Mouse (Mus musculus) midbrain, embryonic 15.5 days (tissue): ENCODE measurements at regions not wholly inside any gene's neighbourhood (a gene's known extent, or its start where the extent isn't known, plus 50 kb on each side); places are given as distances from the start of the nearest gene placed in this dataset.

Experiments used
- ATAC-seq: fragments of 200-750 bp; cut with Nextera tagmentation; replicated peaks from 2 replicates; pipeline ENCODE4 v1.8.0; 2017; ENCODE audit warnings: moderate TSS enrichment
- H3K27ac ChIP-seq: fragments of 300-500 bp; sonication (generic); 2 replicates; pipeline ENCODE4 v1.5.1; 2015; ENCODE audit warnings: mild to moderate bottlenecking, inconsistent platforms
- H3K27me3 ChIP-seq: fragments of 300-500 bp; sonication (generic); replicated peaks from 2 replicates; pipeline ENCODE4 v1.6.1; 2015; ENCODE audit warnings: inconsistent platforms
- H3K36me3 ChIP-seq: fragments of 300-500 bp; sonication (generic); replicated peaks from 2 replicates; pipeline ENCODE4 v1.6.1; 2015; ENCODE audit warnings: inconsistent platforms
- H3K4me1 ChIP-seq: fragments of 300-500 bp; sonication (generic); 2 replicates; pipeline ENCODE4 v1.6.1; 2015; ENCODE audit warnings: inconsistent platforms
- H3K4me2 ChIP-seq: fragments of 300-500 bp; sonication (generic); 2 replicates; pipeline ENCODE4 v1.6.1; 2015; ENCODE audit warnings: inconsistent platforms, mild to moderate bottlenecking, moderate library complexity
- H3K4me3 ChIP-seq: fragments of 300-500 bp; sonication (generic); 2 replicates; pipeline ENCODE4 v1.5.1; 2015; ENCODE audit warnings: mild to moderate bottlenecking, inconsistent platforms
- H3K9ac ChIP-seq: fragments of 300-500 bp; sonication (generic); 2 replicates; pipeline ENCODE4 v1.6.1; 2015; ENCODE audit warnings: mild to moderate bottlenecking, inconsistent platforms
- H3K9me3 ChIP-seq: fragments of 300-500 bp; sonication (generic); 2 replicates; pipeline ENCODE4 v1.6.1; 2016; ENCODE audit warnings: inconsistent platforms
- WGBS: fragments of 180-500 bp; shearing (Covaris S2); methylation state at CpG from one replicate; pipeline ENCODE4 v1.1.7; 2015; ENCODE audit warnings: mixed read lengths; 5-methylcytosine and 5-hydroxymethylcytosine counted together

- H3K9ac ChIP-seq: no peak overlapping the region
- no peak overlapping the region for H3K27ac ChIP-seq
- ATAC-seq: no peak
- H3K36me3 ChIP-seq: no peaks in the 10 kb centered on the region
- H3K4me3 ChIP-seq: no peak overlapping the region
- WGBS: 51% methylated on average over 4 of the region's 4 CpGs
- no peaks in the 10 kb centered on the region for H3K4me1 ChIP-seq
- H3K27me3 ChIP-seq: no peaks in the 10 kb centered on the region
- no peak overlapping the region for H3K4me2 ChIP-seq
- no peaks in the 10 kb centered on the region for H3K9me3 ChIP-seq
Measured at GRCm38 (mm10) chr16:24207056-24207455, 186.3 kb upstream of the Lpp start.

GRCm38 (mm10) chr16:24206461-24206861 is 186.8 kb upstream of the Lpp start:
- WGBS: 81% methylated on average over 4 of the region's 4 CpGs
- ATAC-seq: no peak
- H3K4me3 ChIP-seq: no peak overlapping the region
- H3K9me3 ChIP-seq: no peaks in the 10 kb centered on the region
- no peaks in the 10 kb centered on the region for H3K27me3 ChIP-seq
- H3K4me2 ChIP-seq: no peak overlapping the region
- no peak overlapping the region for H3K9ac ChIP-seq
- H3K27ac ChIP-seq: no peak overlapping the region
- no peaks in the 10 kb centered on the region for H3K36me3 ChIP-seq
- H3K4me1 ChIP-seq: no peaks in the 10 kb centered on the region

- H3K27ac ChIP-seq: no peak overlapping the region
- no peaks in the 10 kb centered on the region for H3K27me3 ChIP-seq
- H3K4me3 ChIP-seq: no peak overlapping the region
- no peaks in the 10 kb centered on the region for H3K4me1 ChIP-seq
- 84% methylated on average over 5 of the region's 5 CpGs for WGBS
- no peak overlapping the region for H3K9ac ChIP-seq
- no peaks in the 10 kb centered on the region for H3K9me3 ChIP-seq
- no peaks in the 10 kb centered on the region for H3K36me3 ChIP-seq
- no peak overlapping the region for H3K4me2 ChIP-seq
- no peak for ATAC-seq
Measured at GRCm38 (mm10) chr16:24205594-24205993, 187.7 kb upstream of the Lpp start.

GRCm38 (mm10) chr16:24204064-24204730 is 189.1 kb upstream of the Lpp start:
- no peaks in the 10 kb centered on the region for H3K9me3 ChIP-seq
- 89% methylated on average over 4 of the region's 4 CpGs for WGBS
- H3K27ac ChIP-seq: no peak overlapping the region
- ATAC-seq: no peak
- H3K4me2 ChIP-seq: no peak overlapping the region
- H3K27me3 ChIP-seq: no peaks in the 10 kb centered on the region
- no peaks in the 10 kb centered on the region for H3K4me1 ChIP-seq
- H3K36me3 ChIP-seq: no peaks in the 10 kb centered on the region
- no peak overlapping the region for H3K9ac ChIP-seq
- no peak overlapping the region for H3K4me3 ChIP-seq

GRCm38 (mm10) chr16:24202653-24203052 is 190.7 kb upstream of the Lpp start:
- H3K9ac ChIP-seq: no peak overlapping the region
- H3K27me3 ChIP-seq: no peaks in the 10 kb centered on the region
- no peaks in the 10 kb centered on the region for H3K36me3 ChIP-seq
- H3K27ac ChIP-seq: no peak overlapping the region
- ATAC-seq: no peak
- H3K4me3 ChIP-seq: no peak overlapping the region
- no peaks in the 10 kb centered on the region for H3K4me1 ChIP-seq
- WGBS: 84% methylated on average over 5 of the region's 5 CpGs
- no peaks in the 10 kb centered on the region for H3K9me3 ChIP-seq
- H3K4me2 ChIP-seq: no peak overlapping the region

GRCm38 (mm10) chr16:24201455-24201854 is 191.9 kb upstream of the Lpp start:
- no peak for ATAC-seq
- 88% methylated on average over 7 of the region's 7 CpGs for WGBS
- Histone ChIP-seq H3K9ac (no peak overlapping the region), H3K9me3 (no peaks in the 10 kb centered on the region), H3K27ac (no peak overlapping the region), H3K4me3 (no peak overlapping the region), H3K4me2 (no peak overlapping the region), H3K27me3 (no peaks in the 10 kb centered on the region), H3K4me1 (no peaks in the 10 kb centered on the region), H3K36me3 (no peaks in the 10 kb centered on the region)

DNA sequence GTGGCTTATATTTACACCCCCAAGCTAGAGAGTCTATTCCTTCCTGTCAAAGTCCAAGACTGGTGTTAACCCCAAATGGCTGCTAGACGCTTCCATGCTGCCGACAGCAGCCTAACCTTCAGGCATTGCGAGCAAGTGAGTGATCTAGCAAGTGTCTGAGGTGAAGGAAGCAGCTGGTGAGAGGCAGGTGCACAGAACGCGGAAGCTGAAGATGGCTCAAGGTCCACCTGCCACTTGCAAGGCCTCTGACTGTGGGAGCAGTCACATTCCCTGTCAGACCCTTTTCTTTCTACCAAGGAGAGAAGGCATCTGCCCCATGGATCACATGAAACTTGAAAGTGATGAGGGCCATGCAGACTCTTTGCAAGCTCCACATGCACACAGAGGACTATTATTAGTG is 193.1 kb upstream of the Lpp start:
- no peak overlapping the region for H3K4me2 ChIP-seq
- H3K4me3 ChIP-seq: no peak overlapping the region
- H3K27ac ChIP-seq: no peak overlapping the region
- no peaks in the 10 kb centered on the region for H3K4me1 ChIP-seq
- no peaks in the 10 kb centered on the region for H3K36me3 ChIP-seq
- H3K9me3 ChIP-seq: no peaks in the 10 kb centered on the region
- no peak overlapping the region for H3K9ac ChIP-seq
- no peaks in the 10 kb centered on the region for H3K27me3 ChIP-seq
- ATAC-seq: no peak
- WGBS: 94% methylated on average over 5 of the region's 5 CpGs

DNA sequence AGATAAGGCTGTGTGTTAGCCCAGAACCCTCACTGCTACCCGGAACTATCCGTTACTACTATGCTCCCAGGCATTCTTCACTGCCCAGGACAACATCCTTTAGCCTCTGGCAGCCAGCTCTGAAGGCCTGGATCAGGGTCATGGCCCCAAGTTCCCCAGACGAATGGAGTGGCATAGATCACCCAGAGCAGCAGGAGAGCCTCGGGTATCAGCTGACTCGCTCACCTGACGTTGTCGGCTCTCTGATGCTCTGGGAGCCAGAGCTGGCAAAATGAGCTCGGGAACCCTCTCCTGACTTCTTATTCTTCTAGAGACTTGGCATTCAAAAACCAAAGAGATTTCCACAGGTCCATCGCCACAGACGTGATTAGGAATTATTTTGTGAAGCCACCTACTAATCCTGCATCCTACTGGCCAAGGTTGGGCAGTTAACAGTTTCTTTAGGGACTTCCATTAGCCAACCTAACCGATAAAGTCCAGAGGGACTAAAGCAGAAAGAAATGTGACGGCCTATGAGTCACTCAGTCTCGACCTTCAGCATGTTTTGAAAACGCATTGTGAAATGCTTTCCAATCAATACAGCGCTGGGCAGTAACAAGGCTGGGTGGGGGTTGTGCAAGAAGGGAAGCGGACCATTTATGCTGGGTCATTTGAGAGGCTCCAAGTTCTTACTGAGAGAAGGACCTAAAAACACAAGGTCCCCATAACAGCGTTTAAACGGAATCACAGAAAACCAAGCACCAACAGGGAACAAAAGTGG is 193.7 kb upstream of the Lpp start:
- Histone ChIP-seq H3K9ac (no peak overlapping the region), H3K27ac (no peak overlapping the region), H3K9me3 (no peaks in the 10 kb centered on the region), H3K4me1 (no peaks in the 10 kb centered on the region), H3K36me3 (no peaks in the 10 kb centered on the region), H3K4me3 (no peak overlapping the region), H3K4me2 (no peak overlapping the region), H3K27me3 (no peaks in the 10 kb centered on the region)
- WGBS: 83% methylated on average over 18 of the region's 18 CpGs
- no peak for ATAC-seq

DNA sequence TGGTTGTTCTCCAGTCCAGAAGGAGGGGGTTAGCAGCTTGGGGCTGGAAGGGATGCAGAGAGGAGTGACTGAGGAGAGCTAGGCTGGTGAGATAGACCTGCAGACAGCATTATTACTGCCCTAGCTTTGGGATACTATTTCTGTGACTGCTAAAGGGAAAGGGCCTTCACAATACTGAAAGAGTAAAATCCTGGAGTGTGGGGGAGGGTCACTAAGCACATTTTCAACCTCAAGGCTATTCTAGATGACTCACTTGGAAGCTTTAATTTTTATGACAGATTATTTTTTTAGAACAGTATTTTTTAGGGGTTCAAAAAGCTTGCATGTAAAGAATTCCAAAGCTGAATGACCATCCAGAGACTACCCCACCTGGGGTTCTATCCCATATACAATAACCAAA is 195.0 kb upstream of the Lpp start:
- Histone ChIP-seq H3K4me3 (no peak overlapping the region), H3K27ac (no peak overlapping the region), H3K9ac (no peak overlapping the region), H3K27me3 (no peaks in the 10 kb centered on the region), H3K4me2 (no peak overlapping the region), H3K4me1 (no peaks in the 10 kb centered on the region), H3K36me3 (no peaks in the 10 kb centered on the region), H3K9me3 (no peaks in the 10 kb centered on the region)
- ATAC-seq: no peak

- H3K9me3 ChIP-seq: no peaks in the 10 kb centered on the region
- H3K4me1 ChIP-seq: no peaks in the 10 kb centered on the region
- H3K4me2 ChIP-seq: no peak overlapping the region
- no peak for ATAC-seq
- WGBS: 88% methylated on average over 5 of the region's 5 CpGs
- H3K27ac ChIP-seq: no peak overlapping the region
- H3K27me3 ChIP-seq: no peaks in the 10 kb centered on the region
- no peaks in the 10 kb centered on the region for H3K36me3 ChIP-seq
- no peak overlapping the region for H3K9ac ChIP-seq
- no peak overlapping the region for H3K4me3 ChIP-seq
Measured at GRCm38 (mm10) chr16:24197618-24198017, 195.7 kb upstream of the Lpp start.

- H3K9me3 ChIP-seq: no peaks in the 10 kb centered on the region
- ATAC-seq: no peak
- WGBS: 90% methylated on average over 2 of the region's 2 CpGs
Measured at GRCm38 (mm10) chr16:24193945-24194344, 199.4 kb upstream of the Lpp start.

DNA sequence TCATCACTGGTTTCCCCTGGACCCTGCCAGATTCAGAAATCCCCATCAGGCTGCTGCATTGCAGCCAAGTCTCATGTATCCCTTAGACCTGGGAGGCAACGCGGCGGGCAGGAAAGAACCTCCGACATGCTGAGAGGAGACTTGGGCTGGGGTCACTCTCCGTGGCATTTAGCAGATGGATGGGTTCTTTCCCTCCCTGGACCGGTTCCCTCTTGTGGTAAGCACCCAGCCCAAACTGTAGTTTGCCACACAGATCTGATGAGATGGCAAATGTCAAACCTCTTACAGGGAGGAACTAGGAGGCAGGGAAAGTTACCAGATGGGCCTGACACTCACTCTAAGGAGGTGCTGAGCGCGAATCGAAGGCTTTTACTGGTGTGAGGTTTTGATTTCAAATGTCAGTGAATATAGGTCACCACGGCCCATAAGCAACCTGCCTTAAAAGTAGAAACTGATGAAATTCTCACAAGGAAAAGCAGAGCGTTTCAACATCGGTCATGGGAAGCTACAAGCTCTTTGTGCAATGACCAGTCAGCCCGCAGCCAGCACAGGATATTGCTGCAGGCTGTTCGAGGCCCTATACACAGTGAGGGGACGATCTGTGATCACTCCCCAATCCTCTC is 199.9 kb upstream of the Lpp start:
- no peak overlapping the region for H3K4me3 ChIP-seq
- no peak overlapping the region for H3K4me2 ChIP-seq
- H3K36me3 ChIP-seq: no peaks in the 10 kb centered on the region
- 80% methylated on average over 15 of the region's 15 CpGs for WGBS
- H3K27me3 ChIP-seq: no peaks in the 10 kb centered on the region
- ATAC-seq: no peak
- H3K9me3 ChIP-seq: no peaks in the 10 kb centered on the region
- H3K4me1 ChIP-seq: no peaks in the 10 kb centered on the region
- H3K9ac ChIP-seq: no peak overlapping the region
- H3K27ac ChIP-seq: no peak overlapping the region

More at GRCm38 (mm10) chr16:24193945-24194344, 199.4 kb upstream of the Lpp start:
- Histone ChIP-seq H3K27ac (no peak overlapping the region), H3K36me3 (no peaks in the 10 kb centered on the region), H3K27me3 (no peaks in the 10 kb centered on the region), H3K4me1 (no peaks in the 10 kb centered on the region), H3K9ac (no peak overlapping the region), H3K4me2 (no peak overlapping the region), H3K4me3 (no peak overlapping the region)

DNA sequence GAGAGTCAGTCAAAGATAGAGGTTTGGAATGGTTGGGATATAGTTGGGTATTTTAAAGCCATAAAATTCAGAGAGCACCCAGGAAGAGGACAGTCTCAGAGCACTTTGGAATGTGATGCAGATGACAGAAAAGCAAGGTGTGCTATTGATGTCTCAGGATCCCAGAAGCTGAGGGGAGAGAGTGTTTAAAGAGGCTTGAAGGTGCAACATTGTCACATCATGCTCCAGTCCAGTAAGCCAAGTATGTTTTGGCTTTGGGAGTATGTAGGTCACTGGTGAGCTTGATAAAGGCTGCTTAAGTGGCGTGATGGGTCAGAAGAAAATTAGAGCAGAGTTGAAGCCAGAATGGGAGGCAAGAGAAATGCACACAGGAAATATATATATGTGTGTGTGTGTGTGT is 201.3 kb upstream of the Lpp start:
- Histone ChIP-seq H3K27ac (no peak overlapping the region), H3K9me3 (no peaks in the 10 kb centered on the region), H3K4me3 (no peak overlapping the region), H3K27me3 (no peaks in the 10 kb centered on the region), H3K9ac (no peak overlapping the region), H3K4me2 (no peak overlapping the region), H3K36me3 (no peaks in the 10 kb centered on the region), H3K4me1 (no peaks in the 10 kb centered on the region)
- no peak for ATAC-seq
- 97% methylated on average over 1 of the region's 1 CpGs for WGBS
